Mouse (Mus musculus): ENCODE results near the gene Nat14. TPM values are rescaled to one million over a fixed set of nuclear protein-coding genes. Genes with fewer than 3 reads are reported as not detected.
"Not testable (repeated sequence)": the region's sequence is repeated elsewhere in the genome, so short reads cannot be mapped to it uniquely, and the experiment has no call there.

The Nat14 gene
- polyA plus RNA-seq (2016; fragmentation: Nextera tagmentation; extraction: Ambion mirVana) = 2.8 and 4.9 TPM in 2 replicates

DNA sequence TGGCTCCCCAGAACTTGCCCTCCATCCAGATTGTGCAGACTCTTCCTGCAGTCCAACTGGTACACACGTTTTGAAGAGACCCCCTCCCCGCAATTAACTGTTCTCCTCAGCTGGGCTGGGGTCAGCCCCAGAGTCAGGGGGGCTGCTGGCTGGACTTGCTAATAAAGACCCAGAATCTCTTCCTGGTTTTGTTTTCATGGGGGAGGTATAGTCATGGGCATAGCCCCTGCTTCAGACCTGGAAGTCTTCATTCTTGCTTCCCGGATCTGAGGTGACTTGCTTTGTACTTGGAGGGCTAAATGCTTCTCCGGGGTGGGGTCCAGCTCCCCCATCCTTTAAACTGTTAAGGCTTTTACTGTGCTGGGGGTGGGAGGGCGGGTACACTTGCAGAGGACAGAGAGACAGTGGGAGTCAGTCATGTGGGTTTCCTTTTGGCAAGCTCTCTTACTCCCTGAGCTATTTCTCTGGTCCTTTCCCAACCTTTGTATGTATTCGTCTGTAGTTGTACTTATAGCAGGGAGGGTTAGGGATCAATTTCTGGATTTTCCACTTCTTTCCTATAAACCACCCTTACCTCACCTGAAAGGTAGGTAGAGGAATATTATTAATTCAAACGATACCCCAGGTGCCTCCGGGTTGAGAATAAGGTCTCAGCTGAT is at the start of gene Nat14:
Gene Nat14, plus strand, starts transcription at position 205 of the 659 bp plus-strand sequence.
- H3K27ac ChIP-seq = peak within 1 kb of the TSS; percentile 89

DNA sequence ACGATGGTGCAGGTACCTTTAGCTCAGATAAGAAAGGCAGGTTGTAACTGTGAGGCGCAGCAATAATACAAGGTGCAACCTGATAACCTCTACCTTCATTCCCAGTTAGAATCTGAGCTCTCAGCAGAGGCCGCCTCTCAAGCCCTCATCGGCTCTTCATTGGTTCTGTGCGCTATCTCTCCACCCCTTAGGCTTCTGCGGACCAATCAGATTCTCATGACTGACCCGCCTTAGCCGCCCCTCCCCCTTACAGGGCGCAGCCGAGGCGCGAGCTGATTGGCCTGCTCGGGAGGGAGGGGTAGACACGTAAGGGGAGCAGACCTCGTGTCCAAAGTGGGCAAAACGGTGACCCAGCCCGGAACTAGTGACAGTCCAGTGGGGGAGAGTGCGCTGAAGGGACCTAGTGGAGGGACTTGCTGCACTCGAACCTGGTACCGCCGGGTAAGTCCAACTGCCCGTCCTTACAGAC is 45.0 kb upstream of the Nat14 start, which contains the start of gene Isoc2a:
Gene Isoc2a, plus strand, starts transcription at position 401 of the 469 bp plus-strand sequence.
- Histone ChIP-seq H3K36me3 (no peaks in the 10 kb centered on the region), H3K9me3 (replicated peaks) (no peaks in the 10 kb centered on the region), H3K4me1 (peaks cover 18% of the 10 kb centered on the region), H3K4me3 (peak within 1 kb of the TSS; percentile 63), H3K27me3 (ENCODE audit: low read depth, poor library complexity, severe bottlenecking) (no peaks in the 10 kb centered on the region), H3K27ac (peak within 1 kb of the TSS; percentile 78)
- peak; percentile 92 for DNase-seq (ENCODE audit: low spot score)
- WGBS = under 1% methylated on average over 22 of the region's 22 CpGs

More for the DNA sequence above, at the start of gene Nat14:
- 38% methylated on average over 8 of the region's 8 CpGs for WGBS
- Histone ChIP-seq H3K36me3 (peaks cover 47% of the 10 kb centered on the region), H3K9me3 (replicated peaks) (0 out of 2 replicates have a peak, but pooled peaks cover 1% of the 10 kb centered on the region), H3K4me3 (peak within 1 kb of the TSS; percentile 56), H3K4me1 (peaks cover 74% of the 10 kb centered on the region), H3K27me3 (ENCODE audit: low read depth, poor library complexity, severe bottlenecking) (no peaks in the 10 kb centered on the region)
- no peak for DNase-seq (ENCODE audit: low spot score)

DNA sequence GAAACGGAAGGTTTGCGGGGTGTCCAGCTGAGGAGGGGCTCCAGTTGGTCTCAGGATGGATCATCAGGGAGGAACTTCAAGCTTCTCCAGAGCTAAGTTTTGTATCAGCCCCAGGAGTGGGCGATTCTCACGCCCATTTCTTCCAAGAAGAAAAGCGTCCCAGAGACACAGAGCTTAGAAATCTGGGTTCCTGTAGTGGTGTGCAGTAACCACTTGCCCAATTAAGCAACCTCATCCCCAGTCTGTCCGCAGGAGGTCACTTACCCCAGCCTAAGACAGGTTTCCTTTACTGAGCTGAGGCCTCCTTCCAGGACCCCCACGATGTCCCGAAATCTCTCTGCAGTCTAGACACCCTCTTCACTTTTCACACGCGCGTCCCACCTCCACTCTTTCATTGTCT is 44.6 kb upstream of the Nat14 start:
- DNase-seq (ENCODE audit: low spot score) = no peak
- no peaks in the 10 kb centered on the region for H3K36me3 ChIP-seq
- H3K4me1 ChIP-seq = peaks cover 17% of the 10 kb centered on the region
- H3K9me3 ChIP-seq (replicated peaks) = peaks cover 2% of the 10 kb centered on the region; the same call in 1 of the 2 replicates
- H3K4me3 ChIP-seq = peak overlapping the region; percentile 63
- H3K27ac ChIP-seq = peak overlapping the region; percentile 78
- WGBS = 9% methylated on average over 11 of the region's 11 CpGs
- H3K27me3 ChIP-seq (ENCODE audit: low read depth, poor library complexity, severe bottlenecking) = no peaks in the 10 kb centered on the region

DNA sequence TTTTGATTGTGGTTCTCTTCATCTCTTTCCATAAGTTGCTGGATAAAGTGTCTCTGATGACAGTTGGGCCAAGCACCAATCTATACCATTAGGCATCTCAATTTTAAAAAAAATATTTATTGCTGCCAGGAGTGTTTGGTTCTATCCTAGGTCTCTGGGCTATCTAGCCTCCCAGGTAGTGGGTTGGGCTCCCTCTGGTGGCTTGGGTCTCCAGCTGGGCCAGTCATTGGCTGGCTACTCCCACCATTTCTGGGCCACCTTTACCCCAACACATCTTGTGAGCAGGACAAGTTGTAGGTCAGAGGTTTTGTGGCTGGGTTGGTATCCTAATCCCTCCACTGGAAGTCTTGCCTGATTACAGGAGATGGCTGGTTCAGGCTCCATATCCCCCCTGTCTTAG is 43.6 kb upstream of the Nat14 start:
- Histone ChIP-seq H3K27me3 (ENCODE audit: low read depth, poor library complexity, severe bottlenecking) (no peaks in the 10 kb centered on the region), H3K4me1 (peaks cover 17% of the 10 kb centered on the region), H3K4me3 (no peak overlapping the region), H3K36me3 (no peaks in the 10 kb centered on the region), H3K9me3 (replicated peaks) (peaks cover 2% of the 10 kb centered on the region; the same call in 1 of the 2 replicates), H3K27ac (no peak overlapping the region)
- no peak for DNase-seq (ENCODE audit: low spot score)

DNA sequence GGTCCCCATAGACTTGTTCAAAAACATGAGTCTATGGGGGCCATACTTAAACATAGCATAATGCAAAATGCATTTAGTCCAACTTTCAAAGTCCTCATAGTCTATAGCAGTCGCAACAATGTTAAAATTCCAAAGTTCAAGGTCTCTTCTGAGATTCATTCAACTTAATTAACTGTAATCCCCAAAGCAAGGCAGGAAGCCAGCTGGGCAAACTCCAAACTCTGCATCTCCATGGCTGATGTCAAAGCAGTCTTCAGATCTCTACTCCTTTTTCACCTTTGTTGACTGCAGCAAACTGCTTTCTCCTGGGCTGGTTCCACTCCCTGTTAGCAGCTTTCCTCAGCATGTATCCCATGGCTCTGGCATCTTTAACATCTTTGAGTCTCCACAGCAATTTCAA is 42.8 kb upstream of the Nat14 start:
- not testable (repeated sequence) for H3K27ac ChIP-seq; H3K9me3 ChIP-seq (replicated peaks); H3K4me3 ChIP-seq; H3K27me3 ChIP-seq (ENCODE audit: low read depth, poor library complexity, severe bottlenecking); H3K36me3 ChIP-seq; DNase-seq (ENCODE audit: low spot score)
- 93% methylated on average over 1 of the region's 1 CpGs for WGBS
- peaks cover 17% of the 10 kb centered on the region for H3K4me1 ChIP-seq

DNA sequence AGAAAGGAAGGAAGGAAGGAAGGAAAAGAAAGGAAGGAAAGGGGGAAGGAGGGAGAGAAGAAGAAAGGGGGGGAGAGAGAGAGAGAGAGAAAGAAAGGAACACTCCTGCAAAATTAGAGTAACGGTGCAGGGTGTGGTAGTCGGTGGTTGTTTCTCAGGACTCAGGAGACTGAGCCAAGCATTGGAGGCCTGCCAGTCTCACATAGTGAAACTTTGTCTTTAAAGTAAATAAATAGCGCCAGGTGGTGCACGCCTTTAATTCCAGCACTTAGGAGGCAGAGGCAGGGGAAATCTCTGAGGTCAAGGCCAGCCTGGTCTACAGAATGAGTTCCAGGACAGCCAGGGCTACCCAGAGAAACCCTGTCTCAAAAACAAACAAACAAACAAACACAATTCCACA is 35.1 kb upstream of the Nat14 start:
- Histone ChIP-seq H3K36me3 (no peaks in the 10 kb centered on the region), H3K4me3 (no peak overlapping the region), H3K27me3 (ENCODE audit: low read depth, poor library complexity, severe bottlenecking) (no peaks in the 10 kb centered on the region), H3K9me3 (replicated peaks) (peaks cover 2% of the 10 kb centered on the region; the same call in 1 of the 2 replicates), H3K27ac (no peak overlapping the region), H3K4me1 (no peaks in the 10 kb centered on the region)
- DNase-seq (ENCODE audit: low spot score) = no peak
- 88% methylated on average over 4 of the region's 4 CpGs for WGBS

DNA sequence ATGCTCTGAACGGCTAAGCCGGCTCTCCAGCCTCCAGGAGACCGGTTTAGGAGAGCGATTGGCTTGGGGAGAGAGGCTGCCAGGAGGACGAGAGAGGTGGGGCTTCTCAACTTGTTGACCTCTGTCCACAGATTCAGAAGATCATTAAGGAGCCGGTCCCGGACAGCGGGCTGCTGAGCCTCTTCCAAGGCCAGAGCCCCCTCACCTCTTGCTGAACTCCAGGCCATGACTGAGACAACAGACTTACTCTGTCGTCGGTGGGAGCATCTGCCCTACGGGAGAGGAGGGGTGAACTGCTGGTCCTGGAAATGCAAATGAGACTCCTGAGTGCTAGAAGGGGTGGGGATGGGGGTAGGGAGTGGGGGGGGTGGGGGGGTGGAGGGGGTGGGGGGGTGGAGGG is 26.6 kb upstream of the Nat14 start:
- no peaks in the 10 kb centered on the region for H3K9me3 ChIP-seq (replicated peaks)
- H3K36me3 ChIP-seq = no peaks in the 10 kb centered on the region
- peaks cover 7% of the 10 kb centered on the region for H3K4me1 ChIP-seq
- no peak overlapping the region for H3K4me3 ChIP-seq
- H3K27me3 ChIP-seq (ENCODE audit: low read depth, poor library complexity, severe bottlenecking) = peaks cover 22% of the 10 kb centered on the region
- DNase-seq (ENCODE audit: low spot score) = no peak
- 48% methylated on average over 11 of the region's 11 CpGs for WGBS
- H3K27ac ChIP-seq = no peak overlapping the region

DNA sequence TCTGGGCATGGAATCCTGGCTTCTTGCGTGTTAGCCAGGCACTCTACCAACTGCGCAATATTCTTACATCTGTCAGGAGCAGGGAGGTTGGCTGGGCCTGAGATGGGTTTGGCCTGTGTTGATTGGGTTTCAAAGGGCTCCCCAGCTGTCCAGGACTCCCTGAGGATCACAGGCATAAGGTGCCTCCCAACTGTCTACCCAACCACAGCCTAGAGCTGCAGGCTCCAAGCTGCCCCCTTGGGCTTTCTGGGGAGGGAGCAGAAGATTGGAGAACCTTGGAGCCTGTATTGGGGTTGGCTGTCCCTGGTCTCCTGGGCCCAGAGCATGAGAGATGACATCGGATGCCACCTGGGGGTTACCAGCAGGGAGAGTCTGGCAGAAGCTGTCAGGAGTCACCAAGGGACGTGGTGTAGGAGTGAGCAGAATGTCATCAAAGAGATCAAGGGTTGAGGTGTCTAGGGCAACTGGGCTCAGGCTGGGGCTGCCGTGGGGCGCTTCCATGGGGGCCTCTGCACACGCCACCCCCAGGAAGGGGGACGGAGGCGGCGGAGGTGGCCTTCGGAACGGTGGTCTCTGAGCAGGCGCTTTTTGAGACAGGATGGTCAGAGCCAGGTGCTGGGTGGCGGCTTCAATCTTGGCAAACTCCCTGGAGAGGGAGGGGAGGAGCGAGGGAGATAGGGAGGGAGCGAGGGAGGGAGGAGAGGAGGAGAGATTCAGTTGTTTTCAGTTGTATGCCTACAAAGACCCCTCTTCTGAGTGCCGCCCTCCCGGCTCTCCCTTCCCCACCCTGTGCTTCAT is 22.8 kb upstream of the Nat14 start:
- 14% methylated on average over 18 of the region's 18 CpGs for WGBS
- peak; percentile 37 for DNase-seq (ENCODE audit: low spot score)

DNA sequence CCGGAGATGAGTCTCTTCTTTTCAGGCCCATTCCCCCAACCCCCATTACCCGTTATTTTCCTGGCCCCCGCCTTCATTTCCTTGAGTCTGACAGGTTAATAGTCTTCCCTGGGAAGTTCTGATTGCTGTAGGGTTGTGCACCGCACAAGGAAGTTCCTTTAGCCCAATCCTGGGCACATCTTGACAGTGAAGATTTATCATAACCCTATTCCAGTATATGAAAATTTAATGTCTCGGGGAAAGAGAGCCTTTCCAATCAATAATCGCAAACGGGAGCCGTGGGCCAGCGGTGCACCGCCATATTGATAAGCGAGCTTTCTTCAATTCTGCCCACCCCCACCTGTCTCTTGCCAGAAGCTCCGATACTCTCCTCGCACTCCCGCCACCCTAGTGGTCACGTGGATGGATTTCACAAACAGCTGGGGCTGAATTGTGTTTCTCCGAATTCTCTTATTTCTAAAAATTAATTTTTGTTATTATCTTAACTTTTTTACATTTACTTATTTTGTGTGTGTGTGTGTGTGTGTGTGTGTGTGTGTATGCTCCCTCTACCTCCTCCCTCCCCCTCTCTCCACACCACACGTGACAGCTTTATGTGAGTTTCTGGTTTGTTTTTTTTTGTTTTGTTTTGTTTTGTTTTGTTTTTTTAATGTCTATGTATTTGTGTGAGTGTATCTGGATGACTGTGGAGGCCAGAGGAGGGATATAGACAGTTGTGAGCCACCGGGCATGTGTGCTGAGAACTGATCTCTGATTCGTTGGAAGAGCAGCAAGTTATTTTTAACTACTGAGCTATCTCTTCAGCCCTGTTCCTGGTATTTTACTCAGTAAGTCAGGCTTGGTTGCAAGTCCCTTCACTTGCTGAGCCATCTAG is 21.9 kb upstream of the Nat14 start:
- 0 out of 2 replicates have a peak, but pooled peaks cover 2% of the 10 kb centered on the region for H3K9me3 ChIP-seq (replicated peaks)
- no peaks in the 10 kb centered on the region for H3K36me3 ChIP-seq
- peaks cover 7% of the 10 kb centered on the region for H3K4me1 ChIP-seq
- H3K27me3 ChIP-seq (ENCODE audit: low read depth, poor library complexity, severe bottlenecking) = peaks cover 33% of the 10 kb centered on the region
- H3K4me3 ChIP-seq = peak overlapping the region; percentile 35
- WGBS = 6% methylated on average over 19 of the region's 19 CpGs
- H3K27ac ChIP-seq = no peak overlapping the region
- DNase-seq (ENCODE audit: low spot score) = no peak

More for the DNA sequence above, 22.8 kb upstream of the Nat14 start:
- no peaks in the 10 kb centered on the region for H3K36me3 ChIP-seq
- peaks cover 7% of the 10 kb centered on the region for H3K4me1 ChIP-seq
- H3K27me3 ChIP-seq (ENCODE audit: low read depth, poor library complexity, severe bottlenecking) = peaks cover 33% of the 10 kb centered on the region
- peak overlapping the region; percentile 35 for H3K4me3 ChIP-seq
- no peak overlapping the region for H3K27ac ChIP-seq
- H3K9me3 ChIP-seq (replicated peaks) = 0 out of 2 replicates have a peak, but pooled peaks cover 2% of the 10 kb centered on the region

DNA sequence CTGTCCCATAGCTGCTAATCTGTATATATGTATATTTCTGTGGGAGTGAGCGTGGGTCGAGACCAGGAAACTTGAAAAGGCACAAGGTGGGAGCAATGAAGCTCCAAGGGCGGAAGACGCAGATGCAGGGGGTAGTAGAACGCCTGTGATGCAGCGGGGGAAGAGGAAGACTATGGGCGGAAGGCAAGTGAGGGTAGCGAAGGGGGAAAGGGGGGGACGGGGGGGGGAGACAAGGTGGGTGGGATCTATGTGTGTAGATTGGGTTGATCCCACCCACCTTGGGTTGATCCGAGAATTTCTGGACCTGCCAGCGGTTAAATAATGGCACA is 21.3 kb upstream of the Nat14 start:
- peaks cover 33% of the 10 kb centered on the region for H3K27me3 ChIP-seq (ENCODE audit: low read depth, poor library complexity, severe bottlenecking)
- peaks cover 7% of the 10 kb centered on the region for H3K4me1 ChIP-seq
- 0 out of 2 replicates have a peak, but pooled peaks cover 2% of the 10 kb centered on the region for H3K9me3 ChIP-seq (replicated peaks)
- H3K4me3 ChIP-seq = peak overlapping the region; percentile 21
- WGBS = 32% methylated on average over 11 of the region's 11 CpGs
- no peak for DNase-seq (ENCODE audit: low spot score)
- H3K27ac ChIP-seq = no peak overlapping the region
- no peaks in the 10 kb centered on the region for H3K36me3 ChIP-seq

DNA sequence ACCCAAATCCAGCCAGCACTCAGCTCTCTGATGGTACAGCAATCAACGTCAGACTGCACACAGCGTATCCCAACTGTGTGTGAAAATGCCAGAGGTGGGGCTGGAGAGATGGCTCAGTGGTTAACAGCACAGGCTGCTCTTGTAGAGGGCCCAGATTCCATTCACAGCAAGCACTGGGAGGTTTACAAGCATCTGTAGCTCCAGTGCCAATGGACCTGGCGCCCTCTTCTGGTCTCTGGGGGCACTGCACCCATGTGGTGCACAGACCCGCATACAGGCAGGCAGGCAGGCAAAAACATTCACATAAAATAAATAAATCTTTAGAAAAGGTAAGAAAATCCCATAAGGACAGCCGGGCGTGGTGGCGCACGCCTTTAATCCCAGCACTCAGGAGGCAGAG is 20.7 kb upstream of the Nat14 start:
- Histone ChIP-seq H3K4me1 (peaks cover 7% of the 10 kb centered on the region), H3K36me3 (no peaks in the 10 kb centered on the region), H3K9me3 (replicated peaks) (0 out of 2 replicates have a peak, but pooled peaks cover 2% of the 10 kb centered on the region), H3K4me3 (0 out of 2 replicates have a peak overlapping the region, but pooled peaks have one; percentile 10), H3K27ac (no peak overlapping the region), H3K27me3 (ENCODE audit: low read depth, poor library complexity, severe bottlenecking) (peaks cover 33% of the 10 kb centered on the region)
- WGBS = 51% methylated on average over 8 of the region's 8 CpGs
- DNase-seq (ENCODE audit: low spot score) = peak; percentile 58

DNA sequence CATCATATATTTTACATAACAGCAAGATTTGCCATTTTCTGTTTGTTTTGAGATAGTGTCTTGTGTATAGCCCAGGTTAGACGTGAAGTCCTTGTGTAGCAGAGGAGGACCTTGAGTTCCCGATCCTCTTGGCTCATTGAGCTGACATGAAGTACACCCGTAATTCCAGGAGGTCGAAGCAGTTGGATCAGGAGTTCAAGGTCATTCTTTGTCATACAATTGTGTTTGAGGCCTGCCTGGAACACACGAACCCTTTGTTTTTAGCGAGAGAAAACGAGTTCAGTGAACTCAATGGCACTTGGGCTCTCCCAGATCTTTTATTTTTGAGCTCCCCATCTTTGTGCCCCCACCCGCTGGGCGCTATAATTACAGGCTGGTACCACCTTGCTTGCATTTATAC is 19.4 kb upstream of the Nat14 start:
- 87% methylated on average over 9 of the region's 9 CpGs for WGBS
- H3K4me3 ChIP-seq = no peak overlapping the region
- H3K4me1 ChIP-seq = peaks cover 7% of the 10 kb centered on the region
- H3K9me3 ChIP-seq (replicated peaks) = 0 out of 2 replicates have a peak, but pooled peaks cover 2% of the 10 kb centered on the region
- H3K27ac ChIP-seq = no peak overlapping the region
- H3K27me3 ChIP-seq (ENCODE audit: low read depth, poor library complexity, severe bottlenecking) = peaks cover 33% of the 10 kb centered on the region
- no peaks in the 10 kb centered on the region for H3K36me3 ChIP-seq
- DNase-seq (ENCODE audit: low spot score) = no peak
